Mouse (Mus musculus) common myeloid progenitor, adult 5-6 weeks (primary cell): ENCODE results near the gene Snapc3. TPM values are rescaled to one million over a fixed set of nuclear protein-coding genes. Genes with fewer than 3 reads are reported as not detected.
"Not testable (repeated sequence)": the region's sequence is repeated elsewhere in the genome, so short reads cannot be mapped to it uniquely, and the experiment has no call there.

Experiments
- ATAC-seq: replicated peaks from 2 replicates; pipeline ENCODE4 v1.8.0; 2016; ENCODE audit warnings: low read depth, mild to moderate bottlenecking, moderate TSS enrichment, inconsistent platforms; ENCODE audit not compliant: poor library complexity, severe bottlenecking
- total RNA-seq: library from RNA; stranded (forward); fragments of 200-1000, 187-1606 nt; gene quantifications from 2 replicates; pipeline ENCODE4 v1.2.3, GENCODE M21; 2017

The Snapc3 gene
- total RNA-seq, 1 experiment from 2014 or later, result 30.0 TPM

- ATAC-seq, result no peak
These were observed 71.6 kb downstream of the Snapc3 start for GRCm38 (mm10) chr4:83489121-83489520.

- no peak for ATAC-seq
These were observed 75.6 kb downstream of the Snapc3 start for GRCm38 (mm10) chr4:83493112-83493511.

- ATAC-seq, result not testable (repeated sequence)
These were observed 79.5 kb downstream of the Snapc3 start for GRCm38 (mm10) chr4:83497013-83497412.

- ATAC-seq, result no peak
These were observed 82.9 kb downstream of the Snapc3 start for GRCm38 (mm10) chr4:83500154-83501036.

GRCm38 (mm10) chr4:83501037-83501430 lies 83.5 kb downstream of the Snapc3 start:
- ATAC-seq, result no peak

GRCm38 (mm10) chr4:83509600-83509999 lies 92.1 kb downstream of the Snapc3 start:
- ATAC-seq, result no peak

- ATAC-seq, result no peak
These were observed 93.6 kb downstream of the Snapc3 start for GRCm38 (mm10) chr4:83511083-83511482.

GRCm38 (mm10) chr4:83512217-83512616 lies 94.7 kb downstream of the Snapc3 start:
- ATAC-seq, result no peak

GRCm38 (mm10) chr4:83512644-83513043 lies 95.1 kb downstream of the Snapc3 start:
- ATAC-seq, result no peak

- ATAC-seq, result no peak
These were observed 96.7 kb downstream of the Snapc3 start for GRCm38 (mm10) chr4:83514183-83514582.

- ATAC-seq, result no peak; the same call in 1 of the 2 replicates
These were observed 97.6 kb downstream of the Snapc3 start for GRCm38 (mm10) chr4:83514976-83515669.

GRCm38 (mm10) chr4:83516144-83516543 lies 98.6 kb downstream of the Snapc3 start:
- not testable (repeated sequence) for ATAC-seq

Other genes starting within 250 kb of the Snapc3 start
- gene Ttc39b, start 93.5 kb upstream of the Snapc3 start, total RNA-seq, result 1.5 and 5.8 TPM in 2 replicates
- 299 and 303 TPM in 2 replicates for gene Psip1, start 68.7 kb downstream of the Snapc3 start, total RNA-seq
- gene Ccdc171, start 107.8 kb downstream of the Snapc3 start, total RNA-seq, result 21.4 and 22.6 TPM in 2 replicates